ENCODE assay signal across 25 mouse cellular contexts in the genomic region with DNA sequence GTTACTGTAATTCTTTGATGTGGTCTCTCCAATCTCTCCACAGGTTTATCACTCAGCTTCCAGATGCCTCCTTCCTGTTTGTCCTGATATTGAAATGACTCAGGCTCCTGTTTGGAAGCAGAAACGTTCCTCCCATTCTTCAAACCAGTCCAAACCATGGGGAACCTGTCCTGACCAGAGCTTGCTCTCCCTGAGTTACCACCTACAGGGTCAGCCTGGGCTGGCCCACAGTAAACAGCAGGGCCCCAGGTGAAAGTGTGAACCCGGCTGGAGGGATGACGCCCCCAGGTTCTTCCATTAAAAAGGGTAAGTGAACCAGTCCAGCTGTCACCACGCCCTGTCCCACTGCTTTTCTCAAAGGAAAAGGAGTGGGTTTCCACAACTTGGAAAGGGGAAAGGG. TPM values are rescaled to one million over a fixed set of nuclear protein-coding genes. Genes with fewer than 3 reads are reported as not detected.
DNase-seq lines count a peak whose midpoint lies in the region; ATAC-seq lines count a peak whose summit lies in the region.
"Had no signal": no experiment of that assay in that cellular context is flagged by ENCODE, and none has a peak within 500 bp of the region (broad histone marks: within the 10 kb centered on the region; RNA-seq: fewer than 3 reads in every experiment).

No protein-coding gene starts in this region.

- H3K27me3 ChIP-seq in kidney, embryonic 15.5 days = no peaks in the 10 kb centered on the region
- no peaks in the 10 kb centered on the region for H3K27me3 ChIP-seq in stomach, embryonic 15.5 days (replicated peaks)
- H3K27me3 ChIP-seq: CH12.LX; heart, embryonic 12.5 days; liver, embryonic 12.5 days; midbrain, embryonic 12.5 days had no signal

- H3K4me2 ChIP-seq in kidney, embryonic 15.5 days = no peak overlapping the region
- H3K4me2 ChIP-seq in stomach, embryonic 15.5 days = no peak overlapping the region
- H3K4me2 ChIP-seq: heart, embryonic 12.5 days; limb, embryonic 12.5 days; liver, embryonic 12.5 days; midbrain, embryonic 12.5 days had no signal

- no peaks in the 10 kb centered on the region for H3K36me3 ChIP-seq in kidney, embryonic 15.5 days
- H3K36me3 ChIP-seq in stomach, embryonic 15.5 days = no peaks in the 10 kb centered on the region
- H3K36me3 ChIP-seq: forebrain, embryonic 10.5 days; heart, embryonic 12.5 days; hindbrain, embryonic 10.5 days; limb, embryonic 12.5 days; liver, embryonic 12.5 days; midbrain, embryonic 12.5 days had no signal

- no peak for ATAC-seq in kidney, embryonic 15.5 days (replicated peaks; ENCODE audit: low FRiP score)
- peak; percentile 43; the same call in 1 of the 2 replicates for ATAC-seq in stomach, embryonic 15.5 days (ENCODE audit: insufficient read depth, low FRiP score, low read depth)
- ATAC-seq: hindbrain, postnatal 0 days; liver, embryonic 12.5 days had no signal

- H3K4me1 ChIP-seq in kidney, embryonic 15.5 days = peaks cover 7% of the 10 kb centered on the region; the same call in 1 of the 2 replicates
- H3K4me1 ChIP-seq in stomach, embryonic 15.5 days = peaks cover 6% of the 10 kb centered on the region; the same call in 1 of the 2 replicates
- H3K4me1 ChIP-seq: forebrain, embryonic 10.5 days; hindbrain, embryonic 10.5 days; limb, embryonic 12.5 days; midbrain, embryonic 12.5 days had no signal

- 38% methylated on average over 4 of the region's 4 CpGs for WGBS in kidney, embryonic 15.5 days
- WGBS in stomach, embryonic 15.5 days = 38% methylated on average over 4 of the region's 4 CpGs

- peak; percentile 40 for DNase-seq in kidney, adult 11 months
- peak; percentile 61 for DNase-seq in ES-CJ7 (ENCODE audit: low read depth, low spot score)
- DNase-seq in kidney, adult 9 months = peak; percentile 48
- DNase-seq in adrenal gland, postnatal 36 days = no peak
- no peak for DNase-seq in adrenal gland, adult 2 months
- DNase-seq: cerebellum, adult 11 months; gastrocnemius, postnatal 10 days; heart, postnatal 10 days; lung, adult 18-20 months; lung, postnatal 10 days; spleen, adult 18-20 months; thymus, adult 2 months had no signal

- no peaks in the 10 kb centered on the region for H3K9me3 ChIP-seq in kidney, embryonic 15.5 days (replicated peaks)
- H3K9me3 ChIP-seq in stomach, embryonic 15.5 days = no peaks in the 10 kb centered on the region
- H3K9me3 ChIP-seq: forebrain, embryonic 10.5 days; heart, embryonic 12.5 days; hindbrain, embryonic 10.5 days; limb, embryonic 12.5 days; liver, embryonic 12.5 days; midbrain, embryonic 12.5 days had no signal

- no peak overlapping the region for H3K9ac ChIP-seq in kidney, embryonic 15.5 days
- no peak overlapping the region for H3K9ac ChIP-seq in stomach, embryonic 15.5 days
- H3K9ac ChIP-seq: heart, embryonic 12.5 days; limb, embryonic 12.5 days; liver, embryonic 12.5 days; midbrain, embryonic 12.5 days had no signal

- no peak overlapping the region for H3K4me3 ChIP-seq in kidney, embryonic 15.5 days (replicated peaks)
- no peak overlapping the region for H3K4me3 ChIP-seq in stomach, embryonic 15.5 days (replicated peaks)
- H3K4me3 ChIP-seq: forebrain, embryonic 10.5 days; heart, embryonic 12.5 days; hindbrain, embryonic 10.5 days; limb, embryonic 12.5 days; liver, embryonic 12.5 days; midbrain, embryonic 12.5 days had no signal

- H3K27ac ChIP-seq in kidney, embryonic 15.5 days = no peak overlapping the region
- H3K27ac ChIP-seq in stomach, embryonic 15.5 days = no peak overlapping the region
- H3K27ac ChIP-seq: forebrain, embryonic 10.5 days; hindbrain, embryonic 10.5 days; hindbrain, postnatal 0 days; kidney, postnatal 0 days; limb, embryonic 12.5 days; liver, embryonic 12.5 days; midbrain, embryonic 12.5 days had no signal

RNA-seq across cellular contexts. Expression of a gene that starts 15.5 kb away (rescaled TPM):
- polyA plus RNA-seq in kidney, embryonic 15.5 days (2015; fragmentation: Nextera tagmentation; extraction: Ambion mirVana) = 16.6 and 18.7 TPM in 2 replicates
- polyA plus RNA-seq in stomach, embryonic 15.5 days (2015; fragmentation: Nextera tagmentation; extraction: Ambion mirVana) = 4.3 and 5.4 TPM in 2 replicates
- 1 to 10 TPM; 7.6 to 8.3 TPM for total RNA-seq in adrenal gland, postnatal 36 days (2021)
- total RNA-seq in adrenal gland, adult 2 months (2021) = 10 to 100 TPM; 12.1 to 28.2 TPM
- 0.43 and 0.56 TPM in 2 replicates for polyA plus RNA-seq in adrenal gland, adult 2 months (2012; rRNA removed)
- total RNA-seq: CH12.LX; granulocyte monocyte progenitor cell, adult 5-6 weeks; megakaryocyte, adult 5-6 weeks had no signal

Comparison
In these comparisons a context has a peak if more than half of its experiments do, and no peak if none do; other contexts are left out.
1. DNase-seq: peak in kidney, adult 11 months (single experiment), ES-CJ7 (single experiment) and kidney, adult 9 months (single experiment); none in adrenal gland, postnatal 36 days (0 of 2) and adrenal gland, adult 2 months (single experiment).